Mouse (Mus musculus) cerebellum, postnatal 4 days (tissue): ENCODE measurements at regions not wholly inside any gene's neighbourhood (a gene's known extent, or its start where the extent isn't known, plus 50 kb on each side); places are given as distances from the start of the nearest gene placed in this dataset.

Experiments
- DNase-seq, 2 experiments: peaks; one replicate each; pipeline ENCODE4 v3.0.0; 2022; ENCODE audit warnings: low spot score in 2 of 2, mixed read lengths in 1 of 2

DNA sequence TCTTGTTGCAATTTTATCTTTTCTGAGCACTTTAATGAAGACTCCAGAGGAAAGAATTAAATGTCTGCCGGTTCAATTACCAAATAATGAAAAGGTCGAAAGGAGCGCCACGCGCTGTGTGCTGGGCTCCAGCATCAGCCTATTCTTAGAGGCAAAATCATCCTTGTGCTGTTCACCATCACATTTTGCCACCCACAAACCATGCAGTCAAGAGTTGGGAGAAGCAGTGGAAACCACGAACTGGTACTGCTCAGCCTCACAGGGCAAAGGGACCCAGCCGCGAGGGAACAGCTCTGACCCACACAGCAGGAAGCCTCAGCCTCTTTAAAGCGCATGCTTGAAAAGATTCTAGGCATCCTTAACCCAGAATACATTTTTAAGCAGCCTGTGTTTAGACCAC lies 134.0 kb upstream of the Pum3 start:
- no peak for DNase-seq

DNA sequence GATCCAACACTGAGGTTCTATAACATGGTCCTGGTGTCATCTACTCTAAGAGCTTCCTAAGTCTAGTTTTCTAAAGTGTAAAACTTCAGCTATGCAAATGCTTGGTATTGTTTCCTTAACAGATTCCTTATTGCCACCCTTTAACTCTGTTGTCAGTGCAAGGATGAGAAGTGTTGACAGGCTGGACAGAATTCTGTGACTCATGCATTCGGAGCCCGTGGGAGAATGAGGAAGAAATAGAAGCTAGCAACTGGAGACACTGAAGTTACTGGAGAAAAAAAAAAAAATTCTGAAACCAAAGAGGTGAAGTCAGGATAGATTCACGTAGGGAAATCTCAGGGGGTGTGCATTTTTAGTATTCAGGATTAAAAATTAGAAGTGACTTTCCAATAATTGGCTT lies 128.6 kb upstream of the Pum3 start:
- DNase-seq: no peak

DNA sequence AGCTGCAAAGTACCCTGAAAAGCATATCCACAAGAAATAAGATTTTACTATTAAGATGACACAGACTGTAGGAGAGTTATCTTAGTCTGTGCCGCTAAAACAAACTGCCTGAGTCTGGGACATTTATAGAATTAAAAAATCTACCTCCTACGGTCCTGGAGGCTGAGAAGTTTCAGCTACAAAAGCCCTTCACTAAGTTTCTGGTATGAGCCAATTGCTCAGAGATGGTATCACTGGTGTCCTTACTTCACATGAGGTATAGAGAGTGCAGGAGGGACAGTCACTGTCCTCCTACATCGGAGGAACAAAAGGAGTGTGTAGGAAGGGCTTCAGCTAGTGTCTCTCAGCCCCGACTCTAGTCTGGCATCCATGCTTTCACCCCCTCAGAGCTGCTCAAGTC lies 127.1 kb upstream of the Pum3 start:
- DNase-seq: no peak

GRCm38 (mm10) chr19:27554841-27555240 lies 125.2 kb upstream of the Pum3 start:
- no peak for DNase-seq

GRCm38 (mm10) chr19:27553266-27553665 lies 123.6 kb upstream of the Pum3 start:
- DNase-seq: no peak

DNA sequence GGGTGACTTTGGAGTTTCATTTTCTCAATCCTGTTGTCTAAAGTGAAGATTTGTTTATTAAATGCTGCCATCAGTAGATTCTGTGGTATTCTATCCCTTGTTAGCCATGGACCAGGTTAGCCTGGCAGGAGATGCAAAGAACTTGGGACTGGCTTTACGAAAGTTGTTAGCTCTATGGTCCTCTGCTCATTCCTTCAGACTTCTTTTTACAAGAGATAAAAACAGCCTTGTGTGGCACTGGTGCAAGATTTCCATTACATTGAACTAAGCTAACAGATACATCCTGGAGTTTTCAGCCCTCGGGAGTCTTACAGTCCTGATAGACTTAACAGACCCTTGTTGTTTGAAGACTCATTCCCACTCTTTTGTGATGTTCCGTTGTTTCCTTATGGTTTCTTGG lies 108.1 kb upstream of the Pum3 start:
- DNase-seq: no peak

DNA sequence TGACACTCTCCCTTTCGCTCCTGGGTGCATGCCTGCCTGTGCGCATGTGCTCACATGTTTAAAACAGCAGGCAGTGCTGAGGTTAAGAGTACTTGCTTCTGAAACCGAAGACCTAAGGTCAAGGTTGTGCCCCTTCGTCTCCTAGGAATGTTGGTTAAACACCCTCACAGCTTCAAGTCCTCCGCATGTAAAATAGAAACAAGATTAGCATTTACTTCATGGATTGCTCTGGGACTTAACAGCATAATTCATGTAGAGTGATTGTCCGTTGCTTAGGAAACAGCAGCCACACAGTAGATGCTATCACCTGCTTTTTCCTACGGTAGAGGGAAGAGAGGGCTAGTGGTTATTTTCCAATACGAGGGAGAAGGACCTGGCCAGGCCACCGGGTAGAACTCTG lies 107.4 kb upstream of the Pum3 start:
- no peak for DNase-seq

DNA sequence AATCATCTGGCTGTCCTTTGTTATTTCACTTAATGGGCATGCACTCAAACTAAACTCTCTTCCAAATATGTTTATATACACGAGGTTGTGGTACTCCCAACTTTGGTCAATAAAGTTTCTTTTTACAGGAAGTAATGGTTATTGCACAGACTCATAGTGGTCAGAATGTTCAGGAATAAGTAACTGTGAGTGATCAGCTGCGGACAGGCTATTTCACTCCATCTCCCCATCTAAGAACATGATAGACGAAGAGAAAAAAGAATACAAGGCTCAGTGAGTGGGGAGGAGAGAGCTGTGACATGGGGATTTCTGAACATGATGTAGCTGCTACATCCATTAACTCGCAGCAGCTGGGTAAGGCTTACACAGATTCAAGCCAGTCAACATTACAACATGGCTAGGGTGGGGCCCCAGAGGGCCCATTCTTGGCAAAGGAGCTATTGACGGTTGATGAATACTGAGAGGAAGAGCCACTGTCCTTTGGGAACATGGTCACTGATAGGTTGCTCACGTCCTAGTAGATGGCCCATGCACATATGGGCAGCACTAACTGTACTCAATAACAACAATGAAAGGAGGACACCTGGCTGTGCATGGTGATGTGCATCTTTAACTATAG lies 98.4 kb upstream of the Pum3 start:
- DNase-seq: no peak

DNA sequence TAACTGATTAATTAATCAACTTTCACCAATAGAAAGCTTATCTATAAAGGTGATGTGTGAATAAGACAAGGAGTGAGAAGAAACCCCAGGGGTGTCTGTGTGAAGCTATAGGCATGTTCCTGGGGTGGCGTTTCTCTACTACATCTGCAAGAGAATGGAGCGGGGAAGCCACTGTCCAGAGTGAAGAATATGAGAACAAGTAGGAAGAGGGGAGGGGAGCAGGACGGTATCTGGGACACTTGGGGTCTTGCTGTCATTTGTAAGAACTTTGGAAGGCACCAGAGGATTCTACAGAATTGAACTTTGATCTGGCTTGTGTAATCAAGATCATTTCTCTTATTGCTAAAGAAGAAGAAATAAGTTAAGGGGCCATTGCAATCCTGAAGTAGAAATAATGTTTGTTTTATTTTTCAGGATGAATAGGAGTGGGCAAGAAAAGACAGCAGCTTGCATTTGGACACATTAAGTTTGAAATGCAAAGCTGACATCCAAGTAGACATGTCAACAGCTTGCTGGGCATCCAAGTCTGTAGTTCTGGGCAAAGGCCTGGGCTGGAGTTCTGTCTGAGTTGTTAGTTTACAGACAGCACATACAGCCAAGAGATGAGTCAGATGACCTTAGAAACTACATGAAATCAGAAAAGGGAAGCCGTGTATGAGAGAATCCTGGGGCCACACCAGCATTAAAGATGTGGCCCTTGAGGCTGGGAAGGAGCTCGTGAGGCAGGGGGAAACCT lies 89.9 kb upstream of the Pum3 start:
- no peak for DNase-seq

GRCm38 (mm10) chr19:27514267-27514666 lies 84.6 kb upstream of the Pum3 start:
- DNase-seq: no peak

DNA sequence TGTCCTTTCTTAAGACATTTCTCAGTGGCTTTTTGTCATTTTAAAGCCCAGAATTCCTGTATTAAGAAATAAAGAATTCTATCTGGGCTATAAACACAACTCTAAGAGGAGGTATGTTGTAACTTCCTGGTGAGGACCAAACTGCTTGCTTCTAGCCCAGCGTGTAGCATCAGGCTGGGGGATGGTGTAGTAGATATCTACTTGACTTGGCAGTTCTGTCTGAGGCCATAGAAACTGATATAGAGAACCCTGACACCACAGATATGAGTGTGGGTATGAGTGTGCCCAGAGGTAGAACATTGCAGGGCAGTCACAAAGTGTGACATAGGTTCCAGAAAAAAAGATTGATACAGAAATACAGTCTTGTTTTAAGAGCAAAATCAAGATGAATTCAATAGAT lies 83.9 kb upstream of the Pum3 start:
- DNase-seq: no peak

DNA sequence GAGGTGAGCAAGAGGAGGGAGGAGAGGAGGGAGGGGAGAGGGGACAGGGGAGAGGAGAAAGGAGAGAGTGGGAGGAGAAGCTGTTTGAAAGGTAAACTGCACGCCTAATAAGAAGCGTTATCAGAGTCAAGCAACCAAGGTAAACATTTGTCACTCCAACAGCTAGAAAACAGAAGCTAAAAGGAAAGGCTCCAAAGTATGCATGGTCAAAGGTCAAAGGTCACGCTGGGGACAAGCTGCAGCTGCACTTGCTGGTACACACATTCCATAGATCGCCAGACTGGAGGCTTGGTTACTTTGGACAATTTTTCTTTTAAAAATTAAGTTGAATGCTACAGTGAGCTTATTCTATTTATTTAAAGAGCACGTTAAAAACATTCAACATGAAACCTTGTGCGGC lies 81.7 kb upstream of the Pum3 start:
- no peak for DNase-seq

GRCm38 (mm10) chr19:27509956-27510639 lies 80.5 kb upstream of the Pum3 start:
- peak in 1 of 2 experiments; percentile 66 for DNase-seq

GRCm38 (mm10) chr19:27498278-27498677 lies 68.7 kb upstream of the Pum3 start:
- DNase-seq: no peak

- DNase-seq: no peak
Observed at GRCm38 (mm10) chr19:27492468-27492867, 62.8 kb upstream of the Pum3 start.

- no peak for DNase-seq
Observed at GRCm38 (mm10) chr19:27491873-27492272, 62.2 kb upstream of the Pum3 start.

DNA sequence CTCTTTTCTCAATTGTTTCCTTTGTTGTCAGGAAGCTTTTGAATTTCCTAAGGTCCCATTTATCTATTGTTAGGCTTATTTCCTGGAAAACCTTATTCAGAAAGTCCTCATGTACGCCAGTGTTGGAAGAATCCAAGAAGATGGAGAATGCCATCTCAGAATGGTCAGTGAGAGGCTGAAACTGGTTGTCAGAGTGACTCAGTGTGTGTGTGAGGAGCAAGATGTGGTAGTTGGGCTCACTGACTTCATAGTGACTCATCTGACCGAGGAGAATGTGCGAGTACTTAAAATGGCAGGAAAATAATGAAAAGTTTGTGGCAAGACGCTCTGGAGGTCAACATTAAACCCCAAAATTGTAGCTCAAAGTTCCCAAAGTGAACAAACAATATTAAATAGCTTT lies 59.4 kb upstream of the Pum3 start:
- DNase-seq: no peak
